Mouse (Mus musculus): Measurements from ENCODE around the gene Olfr167. TPM values are rescaled to one million over a fixed set of nuclear protein-coding genes. Genes with fewer than 3 reads are reported as not detected.
"Not testable (repeated sequence)": the region's sequence is repeated elsewhere in the genome, so short reads cannot be mapped to it uniquely, and the experiment has no call there.

Gene Olfr167
- not detected for total RNA-seq (2021)
- long read RNA-seq, experiment 1: 0 reads
- long read RNA-seq, experiment 2: 0 reads

GRCm38 (mm10) chr16:19522166-19522565, at the start of gene Olfr167:
TSS of gene Olfr167 (minus strand) at chr16:19522266.
- no peak within 1 kb of the TSS for H3K4me3 ChIP-seq
- DNase-seq (ENCODE audit: extremely low spot score in 1 of 2, low spot score in 2 of 2): no peak
- intact Hi-C loops (cut with DNase I): no loop called here
- no peak for TF ChIP-seq CTCF (IDR thresholded peaks at IDR 0.05)
- no peak within 1 kb of the TSS for H3K27ac ChIP-seq

GRCm38 (mm10) chr16:19571709-19572108, 49.6 kb upstream of the Olfr167 start, which contains the start of gene Olfr169:
TSS of gene Olfr169 (minus strand) at chr16:19571809.
- intact Hi-C loops (cut with DNase I); H3K4me3 ChIP-seq; DNase-seq (ENCODE audit: extremely low spot score in 1 of 2, low spot score in 2 of 2); H3K27ac ChIP-seq: not testable (repeated sequence)

GRCm38 (mm10) chr16:19553429-19553828, 31.4 kb upstream of the Olfr167 start:
- DNase-seq (ENCODE audit: extremely low spot score in 1 of 2, low spot score in 2 of 2); intact Hi-C loops (cut with DNase I); H3K4me3 ChIP-seq; H3K27ac ChIP-seq: not testable (repeated sequence)

- intact Hi-C loops (cut with DNase I); H3K27ac ChIP-seq; H3K4me3 ChIP-seq; DNase-seq (ENCODE audit: extremely low spot score in 1 of 2, low spot score in 2 of 2): not testable (repeated sequence)
Observed at GRCm38 (mm10) chr16:19552246-19552645, 30.2 kb upstream of the Olfr167 start.

GRCm38 (mm10) chr16:19535455-19535854, 13.4 kb upstream of the Olfr167 start, which contains the start of gene Olfr168:
TSS of gene Olfr168 (minus strand) at chr16:19535555.
- no peak for DNase-seq (ENCODE audit: extremely low spot score in 1 of 2, low spot score in 2 of 2)
- Histone ChIP-seq H3K27ac (no peak within 1 kb of the TSS), H3K4me3 (no peak within 1 kb of the TSS)
- intact Hi-C loops (cut with DNase I): no loop called here
- TF ChIP-seq CTCF (IDR thresholded peaks at IDR 0.05): no peak

GRCm38 (mm10) chr16:19483394-19483793, 38.7 kb downstream of the Olfr167 start, which contains the start of gene Olfr166:
TSS of gene Olfr166 (plus strand) at chr16:19483694.
- intact Hi-C loops (cut with DNase I): no loop called here
- Histone ChIP-seq H3K27ac (no peak within 1 kb of the TSS), H3K4me3 (no peak within 1 kb of the TSS)
- no peak for TF ChIP-seq CTCF (IDR thresholded peaks at IDR 0.05)
- no peak for DNase-seq (ENCODE audit: extremely low spot score in 1 of 2, low spot score in 2 of 2)

GRCm38 (mm10) chr16:19464365-19464764, 57.7 kb downstream of the Olfr167 start:
- Histone ChIP-seq H3K4me3 (no peak overlapping the region), H3K27ac (no peak overlapping the region)
- no peak for DNase-seq (ENCODE audit: extremely low spot score in 1 of 2, low spot score in 2 of 2)
- no peak for TF ChIP-seq CTCF (IDR thresholded peaks at IDR 0.05)
- intact Hi-C loops (cut with DNase I): no loop called here

Other genes starting within 250 kb of the Olfr167 start
- not detected for gene Olfr164, start 208.2 kb downstream of the Olfr167 start, total RNA-seq (2021)
- gene Olfr165, start 99.1 kb downstream of the Olfr167 start, total RNA-seq (2021): not detected
- not detected for gene Olfr166, start 38.6 kb downstream of the Olfr167 start, total RNA-seq (2021)
- not detected for gene Olfr168, start 13.3 kb upstream of the Olfr167 start, total RNA-seq (2021)
- gene Olfr169, start 49.5 kb upstream of the Olfr167 start, total RNA-seq (2021): not detected
- gene Olfr170, start 89.6 kb upstream of the Olfr167 start, total RNA-seq (2021): not detected
- not detected for gene Olfr171, start 107.7 kb upstream of the Olfr167 start, total RNA-seq (2021)
- gene Lamp3, start 184.1 kb upstream of the Olfr167 start, total RNA-seq (2021): under 1 TPM; 0.09 to 0.16 TPM
- gene B3gnt5, start 237.9 kb upstream of the Olfr167 start, total RNA-seq (2021): under 1 TPM; 0.56 to 0.81 TPM

All from left cerebral cortex, adult 2 months (tissue).